Mouse (Mus musculus): Measurements from ENCODE around the gene Entpd3. TPM values are rescaled to one million over a fixed set of nuclear protein-coding genes. Genes with fewer than 3 reads are reported as not detected.

Gene Entpd3
- total RNA-seq, 1 experiment from 2014 or later, result not detected

- no peak for ATAC-seq (replicated peaks in 1 of 2; ENCODE audit: insufficient read depth in 1 of 2, low FRiP score in 2 of 2, low TSS enrichment in 1 of 2, low read depth in 1 of 2, poor library complexity in 2 of 2, severe bottlenecking in 2 of 2)
Measured at GRCm38 (mm10) chr9:120595306-120595705, 55.7 kb downstream of the Entpd3 start.

- peak; percentile 72 to 76 for ATAC-seq (replicated peaks in 1 of 2; ENCODE audit: insufficient read depth in 1 of 2, low FRiP score in 2 of 2, low TSS enrichment in 1 of 2, low read depth in 1 of 2, poor library complexity in 2 of 2, severe bottlenecking in 2 of 2)
Measured at GRCm38 (mm10) chr9:120601488-120602171, 62.0 kb downstream of the Entpd3 start.

- ATAC-seq (replicated peaks in 1 of 2; ENCODE audit: insufficient read depth in 1 of 2, low FRiP score in 2 of 2, low TSS enrichment in 1 of 2, low read depth in 1 of 2, poor library complexity in 2 of 2, severe bottlenecking in 2 of 2), result peak; percentile 13 to 40; a peak in 2 of 4 replicates
Measured at GRCm38 (mm10) chr9:120602172-120602838, 62.7 kb downstream of the Entpd3 start.

GRCm38 (mm10) chr9:120602839-120603511, 63.4 kb downstream of the Entpd3 start:
- peak; percentile 72 to 88; a peak in 3 of 4 replicates for ATAC-seq (replicated peaks in 1 of 2; ENCODE audit: insufficient read depth in 1 of 2, low FRiP score in 2 of 2, low TSS enrichment in 1 of 2, low read depth in 1 of 2, poor library complexity in 2 of 2, severe bottlenecking in 2 of 2)

- no peak for ATAC-seq (replicated peaks in 1 of 2; ENCODE audit: insufficient read depth in 1 of 2, low FRiP score in 2 of 2, low TSS enrichment in 1 of 2, low read depth in 1 of 2, poor library complexity in 2 of 2, severe bottlenecking in 2 of 2)
Measured at GRCm38 (mm10) chr9:120603512-120603908, 63.9 kb downstream of the Entpd3 start.

- ATAC-seq (replicated peaks in 1 of 2; ENCODE audit: insufficient read depth in 1 of 2, low FRiP score in 2 of 2, low TSS enrichment in 1 of 2, low read depth in 1 of 2, poor library complexity in 2 of 2, severe bottlenecking in 2 of 2), result no peak
Measured at GRCm38 (mm10) chr9:120603956-120604355, 64.3 kb downstream of the Entpd3 start.

- ATAC-seq (replicated peaks in 1 of 2; ENCODE audit: insufficient read depth in 1 of 2, low FRiP score in 2 of 2, low TSS enrichment in 1 of 2, low read depth in 1 of 2, poor library complexity in 2 of 2, severe bottlenecking in 2 of 2), result no peak
Measured at GRCm38 (mm10) chr9:120611055-120611454, 71.4 kb downstream of the Entpd3 start.

- ATAC-seq (replicated peaks in 1 of 2; ENCODE audit: insufficient read depth in 1 of 2, low FRiP score in 2 of 2, low TSS enrichment in 1 of 2, low read depth in 1 of 2, poor library complexity in 2 of 2, severe bottlenecking in 2 of 2), result no peak
Measured at GRCm38 (mm10) chr9:120614059-120614458, 74.4 kb downstream of the Entpd3 start.

Other genes starting within 250 kb of the Entpd3 start
- not detected in 2 replicates for gene Myrip, start 238.3 kb upstream of the Entpd3 start, total RNA-seq (2017)
- gene Eif1b, start 47.6 kb upstream of the Entpd3 start, total RNA-seq (2017), result 79.5 and 128 TPM in 2 replicates
- 2,251 and 3,052 TPM in 2 replicates for gene Rpl14, start 31.6 kb downstream of the Entpd3 start, total RNA-seq (2017)